Mouse (Mus musculus) olfactory bulb, adult 2 months (tissue): ENCODE data around the gene Rasgrp2.

Experiments used
- CTCF ChIP-seq: fragments of 200-500 bp; IDR thresholded peaks from 2 replicates; pipeline ENCODE4 v1.5.1; 2012; ENCODE audit warnings: low read depth, mild to moderate bottlenecking, low read length, moderate library complexity; ENCODE audit not compliant: insufficient read depth
- POLR2A ChIP-seq: fragments of 200-500 bp; IDR thresholded peaks from 2 replicates; pipeline ENCODE4 v1.6.1; 2012; ENCODE audit warnings: mild to moderate bottlenecking, low read depth, low read length, moderate library complexity; ENCODE audit not compliant: insufficient read depth

GRCm38 (mm10) chr19:6409936-6410335, 10.8 kb downstream of the Rasgrp2 start:
- TF ChIP-seq CTCF (no peak), POLR2A (no peak)
